8 mouse cellular contexts compared by ENCODE assay signal in the genomic region with DNA sequence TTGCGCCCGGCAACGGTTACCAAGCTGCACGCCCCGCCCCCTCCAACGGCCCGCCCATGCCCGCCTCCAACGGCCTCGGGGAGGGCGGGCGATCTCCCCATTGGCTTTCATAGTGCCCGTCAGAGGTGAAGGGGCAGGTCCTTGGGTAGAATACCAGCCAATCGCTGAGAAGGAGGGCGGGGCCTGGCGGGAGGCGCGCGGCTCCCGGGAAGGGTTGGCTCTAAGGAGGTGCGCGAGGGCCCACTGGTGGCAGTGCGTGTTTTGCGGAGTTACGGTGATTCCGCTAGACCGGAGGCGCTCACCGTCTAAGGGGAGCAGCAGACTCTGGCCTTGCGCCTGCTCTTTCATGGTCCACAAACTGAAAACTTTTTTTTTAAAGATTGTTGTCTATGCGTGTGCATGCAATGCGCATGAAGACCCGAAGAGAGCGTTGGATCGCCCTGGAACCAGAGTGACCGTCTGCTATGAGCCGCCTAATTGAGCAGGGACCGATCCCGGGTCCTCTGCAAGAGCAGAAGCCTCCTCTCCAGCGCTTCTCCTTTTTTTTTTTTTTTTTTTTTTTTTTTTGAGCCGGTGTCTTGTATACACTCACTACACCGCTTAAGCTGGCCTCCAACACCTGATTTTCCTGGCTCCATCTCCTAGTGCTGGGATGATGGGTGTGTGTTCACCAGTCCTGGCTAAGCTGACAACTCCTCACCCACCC. TPM values are rescaled to one million over a fixed set of nuclear protein-coding genes. Genes with fewer than 3 reads are reported as not detected.
DNase-seq lines count a peak whose midpoint lies in the region; ATAC-seq and TF ChIP-seq lines count a peak whose summit lies in the region.

No protein-coding gene starts in this region.

- TF ChIP-seq CTCF in bone marrow, adult 2 months (IDR thresholded peaks at IDR 0.05; ENCODE audit: control insufficient read depth, insufficient read depth, low read length), result peak; percentile 65

- H3K36me3 ChIP-seq in embryonic facial prominence, embryonic 15.5 days, result no peaks in the 10 kb centered on the region
- no peaks in the 10 kb centered on the region for H3K36me3 ChIP-seq in kidney, embryonic 14.5 days (ENCODE audit: control insufficient read depth, insufficient read depth, low read length)
- H3K36me3 ChIP-seq in limb, embryonic 15.5 days, result no peaks in the 10 kb centered on the region

- peak; percentile 63; the same call in 1 of the 2 replicates for TF ChIP-seq POLR2A in bone marrow, adult 2 months (IDR thresholded peaks at IDR 0.05; ENCODE audit: borderline replicate concordance, control insufficient read depth, low read depth, low read length)

- H3K4me1 ChIP-seq in bone marrow, adult 2 months (ENCODE audit: control insufficient read depth, insufficient read depth, low read length), result no peaks in the 10 kb centered on the region; the same call in 1 of the 2 replicates
- 0 out of 2 replicates have a peak, but pooled peaks cover 5% of the 10 kb centered on the region for H3K4me1 ChIP-seq in embryonic facial prominence, embryonic 15.5 days
- H3K4me1 ChIP-seq in kidney, embryonic 14.5 days (ENCODE audit: control insufficient read depth, insufficient read depth, low read length), result no peaks in the 10 kb centered on the region; the same call in 1 of the 2 replicates
- H3K4me1 ChIP-seq in limb, embryonic 15.5 days, result peaks cover 14% of the 10 kb centered on the region

- peak overlapping the region; percentile 84 for H3K4me2 ChIP-seq in embryonic facial prominence, embryonic 15.5 days (replicated peaks)
- peak overlapping the region; percentile 85 for H3K4me2 ChIP-seq in kidney, embryonic 14.5 days (replicated peaks; ENCODE audit: low read depth, low read length)
- peak overlapping the region; percentile 88 for H3K4me2 ChIP-seq in limb, embryonic 15.5 days

- WGBS in bone marrow, adult 2 months, result under 1% methylated on average over 40 of the region's 42 CpGs
- WGBS in embryonic facial prominence, embryonic 15.5 days, result under 1% methylated on average over 41 of the region's 42 CpGs
- under 1% methylated on average over 41 of the region's 42 CpGs for WGBS in kidney, embryonic 14.5 days
- WGBS in limb, embryonic 15.5 days, result 2% methylated on average over 42 of the region's 42 CpGs

- peak; percentile 99 for ATAC-seq in embryonic facial prominence, embryonic 15.5 days (ENCODE audit: insufficient number of reproducible peaks, low FRiP score, low TSS enrichment, low read depth)
- peak; percentile 98 for ATAC-seq in kidney, embryonic 14.5 days (ENCODE audit: low FRiP score, low TSS enrichment)
- ATAC-seq in limb, embryonic 15.5 days (ENCODE audit: insufficient number of reproducible peaks, low FRiP score, low TSS enrichment, low read depth), result peak; percentile 99

- H3K4me3 ChIP-seq in bone marrow, adult 2 months (replicated peaks; ENCODE audit: control insufficient read depth, low read depth, low read length), result peak overlapping the region; percentile 62
- peak overlapping the region; percentile 65 for H3K4me3 ChIP-seq in embryonic facial prominence, embryonic 15.5 days (replicated peaks)
- H3K4me3 ChIP-seq in kidney, embryonic 14.5 days (ENCODE audit: low read length), result peak overlapping the region; percentile 60
- peak overlapping the region; percentile 67 for H3K4me3 ChIP-seq in limb, embryonic 15.5 days

- no peaks in the 10 kb centered on the region for H3K9me3 ChIP-seq in embryonic facial prominence, embryonic 15.5 days (replicated peaks)
- H3K9me3 ChIP-seq in kidney, embryonic 14.5 days (ENCODE audit: control insufficient read depth, low read length), result no peaks in the 10 kb centered on the region
- H3K9me3 ChIP-seq in limb, embryonic 15.5 days, result no peaks in the 10 kb centered on the region

- peak overlapping the region; percentile 4; the same call in 1 of the 2 replicates for H3K27ac ChIP-seq in bone marrow, adult 2 months (ENCODE audit: control insufficient read depth, insufficient read depth, low read depth, low read length, poor library complexity)
- no peak overlapping the region for H3K27ac ChIP-seq in embryonic facial prominence, embryonic 15.5 days (replicated peaks)
- no peak overlapping the region for H3K27ac ChIP-seq in kidney, embryonic 14.5 days (ENCODE audit: low read depth, low read length)
- no peak overlapping the region for H3K27ac ChIP-seq in limb, embryonic 15.5 days

- DNase-seq in 416B (ENCODE audit: low read depth), result peak; percentile 98
- DNase-seq in heart, adult 9 months (ENCODE audit: low spot score in 2 of 2), result peak; percentile 97 to 99
- DNase-seq in monocyte, adult 2 months (ENCODE audit: low read depth in 1 of 2, low spot score in 2 of 2), result peak; percentile 96 to 97
- DNase-seq in spleen, postnatal 36 days (ENCODE audit: low spot score in 2 of 2), result peak; percentile 98

- H3K9ac ChIP-seq in embryonic facial prominence, embryonic 15.5 days, result no peak overlapping the region
- peak overlapping the region; percentile 56; the same call in 1 of the 2 replicates for H3K9ac ChIP-seq in kidney, embryonic 14.5 days (ENCODE audit: low read depth, low read length)
- H3K9ac ChIP-seq in limb, embryonic 15.5 days, result no peak overlapping the region; the same call in 1 of the 2 replicates

- H3K27me3 ChIP-seq in embryonic facial prominence, embryonic 15.5 days, result peaks cover 6% of the 10 kb centered on the region; the same call in 1 of the 2 replicates
- H3K27me3 ChIP-seq in kidney, embryonic 14.5 days (ENCODE audit: control insufficient read depth, insufficient read depth, low read length), result peaks cover 9% of the 10 kb centered on the region
- peaks cover 22% of the 10 kb centered on the region for H3K27me3 ChIP-seq in limb, embryonic 15.5 days

RNA-seq across cellular contexts. Expression of a gene that starts 0.5 kb away (rescaled TPM):
- polyA plus RNA-seq in bone marrow, adult 2 months (2011; ENCODE audit: insufficient read depth, insufficient read length, low replicate concordance, missing spikeins), result 16.2 and 18.2 TPM in 2 replicates
- 7.5 and 9.9 TPM in 2 replicates for polyA plus RNA-seq in embryonic facial prominence, embryonic 15.5 days (2015; fragmentation: Nextera tagmentation; extraction: Ambion mirVana)
- polyA plus RNA-seq in kidney, embryonic 14.5 days (2014; fragmentation: Nextera tagmentation; extraction: Ambion mirVana), result 2.3 and 3.9 TPM in 2 replicates
- polyA plus RNA-seq in limb, embryonic 15.5 days (2015; fragmentation: Nextera tagmentation; extraction: Ambion mirVana), result 6.0 and 6.1 TPM in 2 replicates

RNA-seq across cellular contexts. Expression of a gene that starts 43.0 kb away (rescaled TPM):
- not detected in 2 replicates for polyA plus RNA-seq in bone marrow, adult 2 months (2011; ENCODE audit: insufficient read depth, insufficient read length, low replicate concordance, missing spikeins)
- polyA plus RNA-seq in embryonic facial prominence, embryonic 15.5 days (2015; fragmentation: Nextera tagmentation; extraction: Ambion mirVana), result 0.16 TPM in 1 of 2 replicates, not detected in the other
- not detected in 2 replicates for polyA plus RNA-seq in kidney, embryonic 14.5 days (2014; fragmentation: Nextera tagmentation; extraction: Ambion mirVana)
- polyA plus RNA-seq in limb, embryonic 15.5 days (2015; fragmentation: Nextera tagmentation; extraction: Ambion mirVana), result 0.06 TPM in 1 of 2 replicates, not detected in the other

RNA-seq across cellular contexts. Expression of a gene that starts 44.0 kb away (rescaled TPM):
- polyA plus RNA-seq in bone marrow, adult 2 months (2011; ENCODE audit: insufficient read depth, insufficient read length, low replicate concordance, missing spikeins), result 0.92 TPM in 1 of 2 replicates, not detected in the other
- 0.27 and 0.29 TPM in 2 replicates for polyA plus RNA-seq in embryonic facial prominence, embryonic 15.5 days (2015; fragmentation: Nextera tagmentation; extraction: Ambion mirVana)
- polyA plus RNA-seq in kidney, embryonic 14.5 days (2014; fragmentation: Nextera tagmentation; extraction: Ambion mirVana), result 0.15 and 0.30 TPM in 2 replicates
- 0.16 and 0.24 TPM in 2 replicates for polyA plus RNA-seq in limb, embryonic 15.5 days (2015; fragmentation: Nextera tagmentation; extraction: Ambion mirVana)
